Mouse (Mus musculus) liver, embryonic 16.5 days (tissue): ENCODE measurements around the gene Gm47289. TPM values are rescaled to one million over a fixed set of nuclear protein-coding genes. Genes with fewer than 3 reads are reported as not detected.

Experiments used
- ATAC-seq: fragments of 200-750 bp; cut with Nextera tagmentation; 2 replicates; pipeline ENCODE4 v1.8.0; 2017; ENCODE audit warnings: low read depth, mild to moderate bottlenecking, moderate number of reproducible peaks, moderate library complexity
- H3K27ac ChIP-seq: fragments of 300-500 bp; sonication (generic); 2 replicates; pipeline ENCODE4 v1.5.1; 2014; ENCODE audit warnings: mild to moderate bottlenecking, low read length
- H3K27me3 ChIP-seq: fragments of 300-500 bp; sonication (generic); 2 replicates; pipeline ENCODE4 v1.6.1; 2014; ENCODE audit warnings: low read depth, low read length, mixed read lengths; ENCODE audit not compliant: control insufficient read depth, insufficient read depth
- H3K36me3 ChIP-seq: fragments of 300-500 bp; sonication (generic); 2 replicates; pipeline ENCODE4 v1.6.1; 2014; ENCODE audit warnings: mild to moderate bottlenecking; ENCODE audit not compliant: control insufficient read depth, insufficient read depth
- H3K4me1 ChIP-seq: fragments of 300-500 bp; sonication (generic); 2 replicates; pipeline ENCODE4 v1.6.1; 2014; ENCODE audit warnings: low read depth, low read length, mixed read lengths; ENCODE audit not compliant: control insufficient read depth
- H3K4me2 ChIP-seq: fragments of 300-500 bp; sonication (generic); 2 replicates; pipeline ENCODE4 v1.6.1; 2014; ENCODE audit warnings: low read depth, low read length, mixed read lengths
- H3K4me3 ChIP-seq: fragments of 300-500 bp; sonication (generic); 2 replicates; pipeline ENCODE4 v1.5.1; 2014; ENCODE audit warnings: low read depth, mild to moderate bottlenecking, low read length
- H3K9ac ChIP-seq: fragments of 300-500 bp; sonication (generic); 2 replicates; pipeline ENCODE4 v1.6.1; 2014; ENCODE audit warnings: low read depth, low read length
- H3K9me3 ChIP-seq: fragments of 300-500 bp; sonication (generic); replicated peaks from 2 replicates; pipeline ENCODE4 v1.6.1; 2016; ENCODE audit warnings: low read length; ENCODE audit not compliant: control insufficient read depth
- WGBS: fragments of 180-500 bp; shearing (Covaris S2); extraction: QIAGEN DNeasy Blood & Tissue Kit; methylation state at CpG from one replicate; pipeline ENCODE4 v1.1.7; 2014; ENCODE audit not compliant: insufficient replicate concordance; 5-methylcytosine and 5-hydroxymethylcytosine counted together
- polyA plus RNA-seq: library from polyadenylated mRNA; unstranded; fragments of >200 nt; fragmentation: Nextera tagmentation; extraction: Ambion mirVana; gene quantifications from 2 replicates; pipeline ENCODE4 v1.2.1, GENCODE M21; 2015

Gm47289 gene
- polyA plus RNA-seq, 1 experiment from 2014 or later = 0.04 TPM

GRCm38 (mm10) chr9:119151751-119152150, 7.2 kb upstream of the Gm47289 start:
- Histone ChIP-seq H3K27me3 (peaks cover 8% of the 10 kb centered on the region), H3K4me2 (no peak overlapping the region), H3K4me1 (no peaks in the 10 kb centered on the region), H3K9me3 (no peaks in the 10 kb centered on the region), H3K9ac (no peak overlapping the region), H3K36me3 (no peaks in the 10 kb centered on the region), H3K4me3 (no peak overlapping the region), H3K27ac (no peak overlapping the region)
- 85% methylated on average over 2 of the region's 2 CpGs for WGBS
- ATAC-seq = no peak

- Histone ChIP-seq H3K27me3 (peaks cover 10% of the 10 kb centered on the region), H3K4me1 (no peaks in the 10 kb centered on the region; the same call in 1 of the 2 replicates), H3K4me3 (0 out of 2 replicates have a peak overlapping the region, but pooled peaks have one; percentile 52), H3K4me2 (peak overlapping the region; percentile 50; the same call in 1 of the 2 replicates), H3K27ac (no peak overlapping the region), H3K9ac (no peak overlapping the region), H3K36me3 (no peaks in the 10 kb centered on the region), H3K9me3 (no peaks in the 10 kb centered on the region)
- WGBS = 50% methylated on average over 8 of the region's 8 CpGs
- no peak for ATAC-seq
These were observed 3.5 kb upstream of the Gm47289 start for GRCm38 (mm10) chr9:119155416-119155815.

GRCm38 (mm10) chr9:119155826-119156225, 3.1 kb upstream of the Gm47289 start:
- Histone ChIP-seq H3K27me3 (peaks cover 10% of the 10 kb centered on the region), H3K4me3 (peak overlapping the region; percentile 52), H3K36me3 (no peaks in the 10 kb centered on the region), H3K9ac (no peak overlapping the region), H3K9me3 (no peaks in the 10 kb centered on the region), H3K27ac (no peak overlapping the region), H3K4me2 (peak overlapping the region; percentile 50), H3K4me1 (no peaks in the 10 kb centered on the region; the same call in 1 of the 2 replicates)
- 33% methylated on average over 7 of the region's 7 CpGs for WGBS
- ATAC-seq = no peak

GRCm38 (mm10) chr9:119156278-119157201, 2.4 kb upstream of the Gm47289 start, which contains the start of gene Acaa1b:
Gene Acaa1b (minus strand): TSS chr9:119157093.
- ATAC-seq = peak; percentile 74
- Histone ChIP-seq H3K36me3 (no peaks in the 10 kb centered on the region), H3K4me2 (peak within 1 kb of the TSS; percentile 50), H3K4me3 (peak within 1 kb of the TSS; percentile 52), H3K27me3 (peaks cover 10% of the 10 kb centered on the region), H3K9ac (no peak within 1 kb of the TSS), H3K4me1 (no peaks in the 10 kb centered on the region; the same call in 1 of the 2 replicates), H3K9me3 (no peaks in the 10 kb centered on the region), H3K27ac (no peak within 1 kb of the TSS)
- WGBS = 1% methylated on average over 65 of the region's 65 CpGs

GRCm38 (mm10) chr9:119160689-119161088, 1.7 kb downstream of the Gm47289 start:
- H3K4me1 ChIP-seq = no peaks in the 10 kb centered on the region; the same call in 1 of the 2 replicates
- no peaks in the 10 kb centered on the region for H3K36me3 ChIP-seq
- H3K4me3 ChIP-seq = no peak overlapping the region
- peaks cover 10% of the 10 kb centered on the region for H3K27me3 ChIP-seq
- WGBS = 64% methylated on average over 3 of the region's 3 CpGs
- no peak overlapping the region for H3K4me2 ChIP-seq
- peak; percentile 33; the same call in 1 of the 2 replicates for ATAC-seq
- H3K9me3 ChIP-seq = no peaks in the 10 kb centered on the region
- no peak overlapping the region for H3K9ac ChIP-seq
- peak overlapping the region; percentile 67 for H3K27ac ChIP-seq

GRCm38 (mm10) chr9:119164743-119165142, 5.8 kb downstream of the Gm47289 start:
- Histone ChIP-seq H3K36me3 (no peaks in the 10 kb centered on the region), H3K27me3 (no peaks in the 10 kb centered on the region), H3K9me3 (no peaks in the 10 kb centered on the region), H3K4me3 (no peak overlapping the region), H3K27ac (peak overlapping the region; percentile 79), H3K9ac (no peak overlapping the region), H3K4me1 (no peaks in the 10 kb centered on the region; the same call in 1 of the 2 replicates), H3K4me2 (no peak overlapping the region)
- 56% methylated on average over 7 of the region's 7 CpGs for WGBS
- ATAC-seq = peak; percentile 85

GRCm38 (mm10) chr9:119165548-119165947, 6.6 kb downstream of the Gm47289 start:
- no peaks in the 10 kb centered on the region for H3K9me3 ChIP-seq
- peak overlapping the region; percentile 79 for H3K27ac ChIP-seq
- H3K4me1 ChIP-seq = no peaks in the 10 kb centered on the region; the same call in 1 of the 2 replicates
- peak; percentile 50 for ATAC-seq
- H3K27me3 ChIP-seq = no peaks in the 10 kb centered on the region
- no peak overlapping the region for H3K4me2 ChIP-seq
- no peak overlapping the region for H3K4me3 ChIP-seq
- WGBS = 59% methylated on average over 6 of the region's 6 CpGs
- H3K36me3 ChIP-seq = no peaks in the 10 kb centered on the region
- H3K9ac ChIP-seq = no peak overlapping the region

- WGBS = 79% methylated on average over 2 of the region's 2 CpGs
- no peaks in the 10 kb centered on the region; the same call in 1 of the 2 replicates for H3K4me1 ChIP-seq
- no peaks in the 10 kb centered on the region for H3K27me3 ChIP-seq
- H3K27ac ChIP-seq = no peak overlapping the region
- no peak overlapping the region for H3K4me3 ChIP-seq
- no peaks in the 10 kb centered on the region for H3K9me3 ChIP-seq
- no peak overlapping the region for H3K9ac ChIP-seq
- no peak overlapping the region for H3K4me2 ChIP-seq
- no peaks in the 10 kb centered on the region for H3K36me3 ChIP-seq
- ATAC-seq = no peak
These were observed 8.6 kb downstream of the Gm47289 start for GRCm38 (mm10) chr9:119167608-119168007.

- Histone ChIP-seq H3K36me3 (no peaks in the 10 kb centered on the region), H3K27ac (no peak overlapping the region), H3K4me1 (no peaks in the 10 kb centered on the region), H3K9ac (no peak overlapping the region), H3K9me3 (no peaks in the 10 kb centered on the region), H3K4me2 (no peak overlapping the region), H3K27me3 (no peaks in the 10 kb centered on the region), H3K4me3 (no peak overlapping the region)
- WGBS = 71% methylated on average over 11 of the region's 11 CpGs
- no peak for ATAC-seq
These were observed 20.3 kb downstream of the Gm47289 start for GRCm38 (mm10) chr9:119179292-119179691.
